Mouse (Mus musculus) kidney, embryonic 15.5 days (tissue): Measurements from ENCODE around the gene Nprl2. TPM values are rescaled to one million over a fixed set of nuclear protein-coding genes. Genes with fewer than 3 reads are reported as not detected.

Experiments used
- polyA plus RNA-seq: library from polyadenylated mRNA; unstranded; fragments of >200 nt; fragmentation: Nextera tagmentation; extraction: Ambion mirVana; gene quantifications from 2 replicates; pipeline ENCODE4 v1.2.1, GENCODE M21; 2015

Gene Nprl2
- polyA plus RNA-seq, 1 experiment from 2014 or later: 44.4 TPM

Other genes starting within 250 kb of the Nprl2 start
- gene Cish, start 246.2 kb upstream of the Nprl2 start, polyA plus RNA-seq: 11.1 and 14.1 TPM in 2 replicates
- 10.9 and 11.8 TPM in 2 replicates for gene Hemk1, start 203.9 kb upstream of the Nprl2 start, polyA plus RNA-seq
- gene 6430571L13Rik, start 201.6 kb upstream of the Nprl2 start, polyA plus RNA-seq: 0.81 and 0.90 TPM in 2 replicates
- 0.84 and 0.93 TPM in 2 replicates for gene Cacna2d2, start 142.6 kb upstream of the Nprl2 start, polyA plus RNA-seq
- 45.0 and 49.4 TPM in 2 replicates for gene Tmem115, start 8.3 kb upstream of the Nprl2 start, polyA plus RNA-seq
- gene Cyb561d2, start within 50 bp of the Nprl2 start, polyA plus RNA-seq: 31.5 and 33.9 TPM in 2 replicates
- gene Zmynd10, start 5.1 kb downstream of the Nprl2 start, polyA plus RNA-seq: 1.2 and 2.9 TPM in 2 replicates
- 61.7 and 63.4 TPM in 2 replicates for gene Rassf1, start 9.3 kb downstream of the Nprl2 start, polyA plus RNA-seq
- gene Tusc2, start 21.0 kb downstream of the Nprl2 start, polyA plus RNA-seq: 46.5 and 46.8 TPM in 2 replicates
- gene Hyal2, start 25.7 kb downstream of the Nprl2 start, polyA plus RNA-seq: 111 and 117 TPM in 2 replicates
- gene Hyal1, start 34.7 kb downstream of the Nprl2 start, polyA plus RNA-seq: 8.6 and 10.5 TPM in 2 replicates
- gene Naa80, start 36.7 kb downstream of the Nprl2 start, polyA plus RNA-seq: 16.0 and 19.3 TPM in 2 replicates
- gene Hyal3, start 38.6 kb downstream of the Nprl2 start, polyA plus RNA-seq: 1.3 TPM in 2 replicates
- gene Ifrd2, start 45.4 kb downstream of the Nprl2 start, polyA plus RNA-seq: 47.8 and 55.8 TPM in 2 replicates
- 21.1 and 22.5 TPM in 2 replicates for gene Sema3b, start 67.0 kb downstream of the Nprl2 start, polyA plus RNA-seq
- gene Gnai2, start 93.1 kb downstream of the Nprl2 start, polyA plus RNA-seq: 403 and 424 TPM in 2 replicates
- gene Slc38a3, start 127.3 kb downstream of the Nprl2 start, polyA plus RNA-seq: 7.1 and 8.1 TPM in 2 replicates
- gene Gnat1, start 137.5 kb downstream of the Nprl2 start, polyA plus RNA-seq: 3.9 and 4.6 TPM in 2 replicates
- 21.3 and 23.9 TPM in 2 replicates for gene Sema3f, start 168.2 kb downstream of the Nprl2 start, polyA plus RNA-seq
- gene Rbm5, start 228.8 kb downstream of the Nprl2 start, polyA plus RNA-seq: 194 and 207 TPM in 2 replicates